Mouse (Mus musculus): ENCODE data around the gene Chst1. TPM values are rescaled to one million over a fixed set of nuclear protein-coding genes. Genes with fewer than 3 reads are reported as not detected.
A peak's percentile ranks its signal among the peaks of the same experiment; 100 is the strongest.

The Chst1 gene
- polyA plus RNA-seq, 1 experiment from 2014 or later, result 13.6 TPM

GRCm38 (mm10) chr2:92614106-92614505 lies 14.6 kb downstream of the Chst1 start:
- WGBS, result 94% methylated on average over 14 of the region's 14 CpGs
- H3K4me2 ChIP-seq, result no peak overlapping the region

GRCm38 (mm10) chr2:92617077-92617756 lies 17.7 kb downstream of the Chst1 start:
- no peak overlapping the region for H3K4me3 ChIP-seq
- WGBS, result 84% methylated on average over 16 of the region's 16 CpGs
- H3K9ac ChIP-seq, result no peak overlapping the region
- ATAC-seq (ENCODE audit: low FRiP score), result no peak
- no peaks in the 10 kb centered on the region for H3K4me1 ChIP-seq (replicated peaks)
- H3K36me3 ChIP-seq, result peaks cover 26% of the 10 kb centered on the region
- peaks cover 2% of the 10 kb centered on the region; the same call in 1 of the 2 replicates for H3K27me3 ChIP-seq
- no peak overlapping the region for H3K4me2 ChIP-seq
- no peaks in the 10 kb centered on the region; the same call in 1 of the 2 replicates for H3K9me3 ChIP-seq
- H3K27ac ChIP-seq, result no peak overlapping the region

More at GRCm38 (mm10) chr2:92614106-92614505, 14.6 kb downstream of the Chst1 start:
- peaks cover 31% of the 10 kb centered on the region for H3K36me3 ChIP-seq
- H3K9ac ChIP-seq, result no peak overlapping the region
- no peaks in the 10 kb centered on the region for H3K9me3 ChIP-seq
- no peak overlapping the region for H3K4me3 ChIP-seq
- no peak for ATAC-seq (ENCODE audit: low FRiP score)
- H3K27me3 ChIP-seq, result peaks cover 6% of the 10 kb centered on the region; the same call in 1 of the 2 replicates
- H3K4me1 ChIP-seq (replicated peaks), result no peaks in the 10 kb centered on the region
- H3K27ac ChIP-seq, result no peak overlapping the region

GRCm38 (mm10) chr2:92618016-92618415 lies 18.5 kb downstream of the Chst1 start:
- no peak overlapping the region for H3K9ac ChIP-seq
- 84% methylated on average over 6 of the region's 6 CpGs for WGBS
- no peak overlapping the region for H3K4me3 ChIP-seq
- H3K4me1 ChIP-seq (replicated peaks), result no peaks in the 10 kb centered on the region
- 0 out of 2 replicates have a peak overlapping the region, but pooled peaks have one; percentile 12 for H3K27ac ChIP-seq
- H3K4me2 ChIP-seq, result no peak overlapping the region
- H3K36me3 ChIP-seq, result peaks cover 23% of the 10 kb centered on the region
- ATAC-seq (ENCODE audit: low FRiP score), result no peak
- no peaks in the 10 kb centered on the region; the same call in 1 of the 2 replicates for H3K9me3 ChIP-seq
- no peaks in the 10 kb centered on the region for H3K27me3 ChIP-seq

- H3K36me3 ChIP-seq, result no peaks in the 10 kb centered on the region
- peaks cover 4% of the 10 kb centered on the region; the same call in 1 of the 2 replicates for H3K9me3 ChIP-seq
- no peak overlapping the region for H3K4me2 ChIP-seq
- no peak overlapping the region for H3K4me3 ChIP-seq
- H3K4me1 ChIP-seq (replicated peaks), result peaks cover 4% of the 10 kb centered on the region; the same call in 1 of the 2 replicates
- no peaks in the 10 kb centered on the region for H3K27me3 ChIP-seq
- WGBS, result 81% methylated on average over 2 of the region's 2 CpGs
- ATAC-seq (ENCODE audit: low FRiP score), result no peak
- no peak overlapping the region for H3K9ac ChIP-seq
- no peak overlapping the region for H3K27ac ChIP-seq
Measured at GRCm38 (mm10) chr2:92627633-92628032, 28.1 kb downstream of the Chst1 start.

- Histone ChIP-seq H3K27me3 (no peaks in the 10 kb centered on the region), H3K9me3 (no peaks in the 10 kb centered on the region), H3K4me3 (no peak overlapping the region), H3K4me2 (no peak overlapping the region), H3K36me3 (no peaks in the 10 kb centered on the region), H3K4me1 (replicated peaks) (peaks cover 4% of the 10 kb centered on the region; the same call in 1 of the 2 replicates), H3K27ac (no peak overlapping the region), H3K9ac (no peak overlapping the region)
- 94% methylated on average over 11 of the region's 11 CpGs for WGBS
- ATAC-seq (ENCODE audit: low FRiP score), result no peak
Measured at GRCm38 (mm10) chr2:92630799-92631198, 31.3 kb downstream of the Chst1 start.

- Histone ChIP-seq H3K9ac (no peak overlapping the region), H3K4me1 (replicated peaks) (peaks cover 4% of the 10 kb centered on the region; the same call in 1 of the 2 replicates), H3K9me3 (no peaks in the 10 kb centered on the region), H3K27ac (no peak overlapping the region), H3K4me2 (no peak overlapping the region), H3K36me3 (no peaks in the 10 kb centered on the region), H3K27me3 (no peaks in the 10 kb centered on the region), H3K4me3 (no peak overlapping the region)
- no peak for ATAC-seq (ENCODE audit: low FRiP score)
- 45% methylated on average over 1 of the region's 1 CpGs for WGBS
Measured at GRCm38 (mm10) chr2:92632027-92632426, 32.5 kb downstream of the Chst1 start.

- no peak for ATAC-seq (ENCODE audit: low FRiP score)
- Histone ChIP-seq H3K4me3 (no peak overlapping the region), H3K4me2 (no peak overlapping the region), H3K27me3 (no peaks in the 10 kb centered on the region), H3K9me3 (no peaks in the 10 kb centered on the region), H3K27ac (no peak overlapping the region), H3K36me3 (no peaks in the 10 kb centered on the region), H3K9ac (no peak overlapping the region), H3K4me1 (replicated peaks) (peaks cover 7% of the 10 kb centered on the region)
- 22% methylated on average over 8 of the region's 8 CpGs for WGBS
Measured at GRCm38 (mm10) chr2:92640555-92640954, 41.0 kb downstream of the Chst1 start.

- peak overlapping the region; percentile 74 for H3K27ac ChIP-seq
- H3K27me3 ChIP-seq, result no peaks in the 10 kb centered on the region
- H3K9me3 ChIP-seq, result no peaks in the 10 kb centered on the region
- no peak overlapping the region for H3K4me3 ChIP-seq
- no peak overlapping the region for H3K4me2 ChIP-seq
- H3K36me3 ChIP-seq, result no peaks in the 10 kb centered on the region
- peak; percentile 49; the same call in 1 of the 2 replicates for ATAC-seq (ENCODE audit: low FRiP score)
- peaks cover 20% of the 10 kb centered on the region for H3K4me1 ChIP-seq (replicated peaks)
- 44% methylated on average over 7 of the region's 7 CpGs for WGBS
- H3K9ac ChIP-seq, result no peak overlapping the region
Measured at GRCm38 (mm10) chr2:92645282-92646037, 46.0 kb downstream of the Chst1 start.

- ATAC-seq (ENCODE audit: low FRiP score), result no peak
- Histone ChIP-seq H3K27ac (no peak overlapping the region), H3K9me3 (no peaks in the 10 kb centered on the region), H3K4me1 (replicated peaks) (peaks cover 26% of the 10 kb centered on the region), H3K36me3 (no peaks in the 10 kb centered on the region), H3K4me3 (no peak overlapping the region), H3K27me3 (no peaks in the 10 kb centered on the region), H3K9ac (no peak overlapping the region), H3K4me2 (no peak overlapping the region)
- 76% methylated on average over 5 of the region's 5 CpGs for WGBS
Measured at GRCm38 (mm10) chr2:92649154-92649801, 49.8 kb downstream of the Chst1 start.

- Histone ChIP-seq H3K36me3 (no peaks in the 10 kb centered on the region), H3K9ac (no peak overlapping the region), H3K27ac (0 out of 2 replicates have a peak overlapping the region, but pooled peaks have one; percentile 30), H3K4me2 (no peak overlapping the region), H3K4me3 (no peak overlapping the region), H3K27me3 (no peaks in the 10 kb centered on the region), H3K4me1 (replicated peaks) (peaks cover 20% of the 10 kb centered on the region), H3K9me3 (no peaks in the 10 kb centered on the region)
- no peak for ATAC-seq (ENCODE audit: low FRiP score)
- WGBS, result 38% methylated on average over 1 of the region's 1 CpGs
Measured at GRCm38 (mm10) chr2:92650428-92650827, 50.9 kb downstream of the Chst1 start.

GRCm38 (mm10) chr2:92651294-92651816 lies 51.8 kb downstream of the Chst1 start:
- Histone ChIP-seq H3K4me3 (no peak overlapping the region), H3K9me3 (no peaks in the 10 kb centered on the region), H3K4me2 (no peak overlapping the region), H3K27ac (no peak overlapping the region; the same call in 1 of the 2 replicates), H3K4me1 (replicated peaks) (peaks cover 14% of the 10 kb centered on the region; the same call in 1 of the 2 replicates), H3K9ac (no peak overlapping the region), H3K27me3 (no peaks in the 10 kb centered on the region), H3K36me3 (no peaks in the 10 kb centered on the region)
- 89% methylated on average over 7 of the region's 7 CpGs for WGBS
- ATAC-seq (ENCODE audit: low FRiP score), result no peak

- Histone ChIP-seq H3K36me3 (no peaks in the 10 kb centered on the region), H3K4me1 (replicated peaks) (0 out of 2 replicates have a peak, but pooled peaks cover 4% of the 10 kb centered on the region), H3K27me3 (no peaks in the 10 kb centered on the region), H3K4me2 (no peak overlapping the region), H3K27ac (no peak overlapping the region), H3K9ac (no peak overlapping the region), H3K4me3 (no peak overlapping the region), H3K9me3 (no peaks in the 10 kb centered on the region)
- ATAC-seq (ENCODE audit: low FRiP score), result no peak
- WGBS, result 96% methylated on average over 2 of the region's 2 CpGs
Measured at GRCm38 (mm10) chr2:92657189-92657588, 57.7 kb downstream of the Chst1 start.

Measured in hindbrain, embryonic 13.5 days (tissue).